Mouse (Mus musculus): ENCODE measurements around the gene Gstt4. TPM values are rescaled to one million over a fixed set of nuclear protein-coding genes. Genes with fewer than 3 reads are reported as not detected.

The Gstt4 gene
- polyA plus RNA-seq (2012; rRNA removed; ENCODE audit: low replicate concordance) = not detected in 2 replicates

DNA sequence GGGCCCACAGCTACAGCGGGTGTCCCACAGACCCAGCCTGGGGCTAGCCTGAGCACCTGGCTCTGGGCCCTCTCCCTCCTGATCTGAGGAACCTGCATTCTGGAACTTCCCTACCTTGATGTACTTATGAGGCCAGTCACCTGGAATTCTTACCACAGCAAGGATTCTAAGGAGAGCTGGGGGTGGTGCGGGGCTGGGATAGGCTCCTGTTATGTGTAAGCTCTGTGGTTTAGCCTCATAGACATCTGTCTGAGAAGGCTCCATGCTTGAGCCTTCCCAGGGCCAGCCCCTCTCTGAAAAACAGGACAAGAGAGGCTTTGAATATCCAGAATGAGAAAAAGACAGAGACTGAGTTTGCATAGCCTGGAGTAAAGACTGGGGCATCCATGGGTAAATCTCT is at the start of gene Gstt4:
Gene Gstt4, minus strand, starts transcription at position 101 of the 400 bp plus-strand sequence.

GRCm38 (mm10) chr10:75859786-75860470 is 37.6 kb upstream of the Gstt4 start, which contains the start of gene Mif:
Mif (minus strand) TSS chr10:75860240.

GRCm38 (mm10) chr10:75837248-75837759 is 15.0 kb upstream of the Gstt4 start, which contains the start of gene Gstt2:
Gstt2 (minus strand) TSS chr10:75837424.

DNA sequence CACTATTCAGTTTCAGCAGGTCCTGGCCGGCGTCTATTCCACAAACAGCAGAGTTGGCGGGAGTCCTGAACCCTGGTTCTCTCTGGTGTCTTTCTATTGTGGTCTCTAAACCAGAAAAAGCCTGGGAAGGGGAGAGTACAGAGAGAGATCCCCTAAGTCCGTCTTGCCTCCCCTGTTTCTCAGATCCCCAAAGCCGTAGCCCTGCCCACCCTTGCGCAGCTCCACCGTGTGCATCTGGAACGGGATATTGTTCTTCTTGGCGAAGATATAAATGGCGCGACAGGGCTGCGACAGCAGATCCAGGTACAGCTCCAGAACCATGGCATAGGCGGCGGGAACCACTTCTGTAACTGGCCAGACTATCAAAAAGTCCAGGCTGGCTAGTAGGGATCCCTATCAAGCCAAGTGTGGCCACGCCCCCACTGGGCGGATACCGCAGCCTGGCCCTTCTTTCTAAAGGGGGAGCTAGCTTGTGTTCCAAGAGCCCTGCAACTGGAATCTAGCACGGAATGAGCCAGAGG is 24.1 kb downstream of the Gstt4 start, which contains the start of gene Gstt1:
Gene Gstt1, minus strand, starts transcription at position 409 of the 521 bp plus-strand sequence.

GRCm38 (mm10) chr10:75780769-75781578 is 41.4 kb downstream of the Gstt4 start, which contains the start of the genes Gm20441 and Gstt3:
Gm20441 (minus strand) TSS chr10:75780954.
Gstt3 (minus strand) TSS chr10:75781414.

DNA sequence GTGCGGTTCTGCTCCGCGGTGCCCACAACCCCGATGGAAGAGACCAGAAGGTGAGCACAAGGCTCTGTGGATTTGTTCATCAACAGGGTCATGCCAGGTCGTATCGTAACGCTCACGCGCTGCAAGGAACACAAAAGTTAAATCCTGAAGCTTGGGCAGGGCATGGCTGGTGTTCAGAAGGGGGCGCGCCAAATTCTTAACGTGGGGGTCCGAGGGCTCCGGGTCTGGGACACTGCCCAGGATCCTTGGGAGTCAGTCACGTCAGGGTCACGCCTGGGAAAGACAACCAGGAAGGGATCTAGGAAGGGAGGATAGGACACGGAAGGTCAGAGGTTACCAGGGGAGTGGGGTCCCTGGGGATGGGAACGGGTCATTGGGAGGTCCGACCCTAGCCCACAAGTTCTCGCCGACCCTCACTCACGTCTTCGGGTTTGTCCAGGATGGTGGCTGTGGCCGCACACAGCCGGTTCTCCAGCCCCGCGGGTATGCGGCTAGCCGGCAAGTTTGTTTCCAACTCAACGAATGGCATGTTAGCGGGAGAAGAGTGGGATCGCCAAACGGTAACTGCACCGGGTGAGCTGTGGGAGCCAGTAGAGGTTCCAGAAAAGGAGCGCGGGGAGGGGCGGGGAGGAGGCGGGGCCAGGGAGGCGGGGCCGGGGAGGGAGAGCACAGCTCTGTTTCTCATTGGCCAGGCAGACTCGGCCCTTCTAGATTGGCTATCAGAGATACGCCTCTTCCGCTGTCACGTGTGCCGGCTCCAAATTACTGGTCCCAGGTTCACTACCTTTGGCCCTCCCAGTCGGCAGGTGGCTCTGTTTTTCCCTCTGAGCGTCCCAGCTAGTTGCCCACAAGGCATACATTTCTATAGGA is 49.3 kb downstream of the Gstt4 start, which contains the start of gene Ddt:
Gene Ddt, minus strand, starts transcription at position 620 of the 870 bp plus-strand sequence.

Other genes with a start within 250 kb of the Gstt4 start
- 26.8 and 33.3 TPM in 2 replicates for gene Ggt5, start 233.2 kb downstream of the Gstt4 start, polyA plus RNA-seq (2012; rRNA removed; ENCODE audit: low replicate concordance)
- gene Susd2, start 178.5 kb downstream of the Gstt4 start, polyA plus RNA-seq (2012; rRNA removed; ENCODE audit: low replicate concordance) = 13.4 and 185 TPM in 2 replicates
- 28.9 and 35.0 TPM in 2 replicates for gene Cabin1, start 58.2 kb downstream of the Gstt4 start, polyA plus RNA-seq (2012; rRNA removed; ENCODE audit: low replicate concordance)
- gene Ddt, start 49.1 kb downstream of the Gstt4 start, polyA plus RNA-seq (2012; rRNA removed; ENCODE audit: low replicate concordance) = 72.5 and 123 TPM in 2 replicates
- 0.35 and 0.62 TPM in 2 replicates for gene Gm20441, start 41.6 kb downstream of the Gstt4 start, polyA plus RNA-seq (2012; rRNA removed; ENCODE audit: low replicate concordance)
- gene Gstt3, start 41.1 kb downstream of the Gstt4 start, polyA plus RNA-seq (2012; rRNA removed; ENCODE audit: low replicate concordance) = 54.3 and 60.2 TPM in 2 replicates
- gene Gstt1, start 24.0 kb downstream of the Gstt4 start, polyA plus RNA-seq (2012; rRNA removed; ENCODE audit: low replicate concordance) = 155 and 255 TPM in 2 replicates
- gene Gstt2, start 14.9 kb upstream of the Gstt4 start, polyA plus RNA-seq (2012; rRNA removed; ENCODE audit: low replicate concordance) = 143 and 478 TPM in 2 replicates
- gene Mif, start 37.7 kb upstream of the Gstt4 start, polyA plus RNA-seq (2012; rRNA removed; ENCODE audit: low replicate concordance) = 800 and 939 TPM in 2 replicates
- 82.6 and 108 TPM in 2 replicates for gene Derl3, start 70.9 kb upstream of the Gstt4 start, polyA plus RNA-seq (2012; rRNA removed; ENCODE audit: low replicate concordance)
- 32.6 and 50.7 TPM in 2 replicates for gene Smarcb1, start 99.1 kb upstream of the Gstt4 start, polyA plus RNA-seq (2012; rRNA removed; ENCODE audit: low replicate concordance)
- 2,198 and 3,586 TPM in 2 replicates for gene Chchd10, start 110.6 kb upstream of the Gstt4 start, polyA plus RNA-seq (2012; rRNA removed; ENCODE audit: low replicate concordance)
- 7.4 and 10.6 TPM in 2 replicates for gene Mmp11, start 114.0 kb upstream of the Gstt4 start, polyA plus RNA-seq (2012; rRNA removed; ENCODE audit: low replicate concordance)
- gene Gm867, start 118.1 kb upstream of the Gstt4 start, polyA plus RNA-seq (2012; rRNA removed; ENCODE audit: low replicate concordance) = not detected in 2 replicates
- gene Vpreb3, start 120.5 kb upstream of the Gstt4 start, polyA plus RNA-seq (2012; rRNA removed; ENCODE audit: low replicate concordance) = 15.6 and 34.8 TPM in 2 replicates
- gene Gm5134, start 132.0 kb upstream of the Gstt4 start, polyA plus RNA-seq (2012; rRNA removed; ENCODE audit: low replicate concordance) = 0.06 and 0.18 TPM in 2 replicates
- 3.8 TPM in 2 replicates for gene Zfp280b, start 210.1 kb upstream of the Gstt4 start, polyA plus RNA-seq (2012; rRNA removed; ENCODE audit: low replicate concordance)